11 mouse cellular contexts compared by ENCODE assay signal in the genomic region with DNA sequence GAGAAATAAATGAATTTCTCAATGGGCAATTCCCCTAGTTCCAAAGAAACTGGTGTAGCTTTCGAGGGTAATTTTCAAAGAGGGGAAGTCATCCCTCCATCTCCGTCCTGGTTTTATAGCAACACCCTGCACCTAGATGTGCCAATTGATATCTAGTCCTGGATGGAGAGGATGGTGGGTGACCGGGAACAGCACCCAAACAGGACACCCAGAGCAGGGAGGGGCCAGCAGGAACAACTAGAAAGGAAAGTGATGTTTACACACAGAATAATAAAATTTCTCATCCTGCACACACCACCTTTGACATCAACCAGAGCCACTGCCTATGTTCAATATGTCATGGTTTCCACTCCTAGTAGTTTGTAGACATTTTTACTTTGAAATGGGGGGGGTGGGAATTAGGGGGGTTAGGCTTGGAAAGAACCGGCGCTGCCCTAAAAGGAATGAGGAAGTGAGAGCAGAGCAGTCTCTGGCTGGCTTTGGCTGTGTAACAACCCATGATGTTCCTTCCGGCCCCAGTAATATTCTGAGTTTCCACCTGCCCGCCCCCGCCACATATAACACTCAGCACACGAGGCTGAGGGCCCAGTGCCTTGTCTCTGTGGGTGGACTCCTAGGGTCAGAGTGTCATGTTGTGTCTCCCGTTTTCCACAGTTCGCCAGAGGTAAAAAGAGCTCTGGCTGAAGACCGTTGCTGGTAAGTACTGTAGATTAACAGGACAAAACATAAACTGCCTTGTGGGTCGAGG. TPM values are rescaled to one million over a fixed set of nuclear protein-coding genes. Genes with fewer than 3 reads are reported as not detected.
DNase-seq lines count a peak whose midpoint lies in the region; ATAC-seq lines count a peak whose summit lies in the region.
"Had no signal": no experiment of that assay in that cellular context is flagged by ENCODE, and none has a peak within 500 bp of the region (broad histone marks: within the 10 kb centered on the region; RNA-seq: fewer than 3 reads in every experiment).

A gene (plus strand): TSS at position 588 of the 748 bp plus-strand sequence.

- H3K4me3 ChIP-seq in heart, embryonic 10.5 days: no peak within 1 kb of the TSS
- no peak within 1 kb of the TSS for H3K4me3 ChIP-seq in lung, embryonic 15.5 days
- H3K4me3 ChIP-seq in limb, embryonic 10.5 days: no peak within 1 kb of the TSS
- H3K4me3 ChIP-seq: heart, embryonic 13.5 days had no signal

- no peak within 1 kb of the TSS; the same call in 1 of the 2 replicates for H3K9ac ChIP-seq in lung, embryonic 15.5 days
- H3K9ac ChIP-seq: heart, embryonic 13.5 days had no signal

- no peak within 1 kb of the TSS for H3K27ac ChIP-seq in heart, embryonic 10.5 days
- H3K27ac ChIP-seq in lung, embryonic 15.5 days: no peak within 1 kb of the TSS
- no peak within 1 kb of the TSS for H3K27ac ChIP-seq in limb, embryonic 10.5 days
- H3K27ac ChIP-seq: heart, embryonic 13.5 days had no signal

- no peaks in the 10 kb centered on the region for H3K36me3 ChIP-seq in heart, embryonic 10.5 days
- H3K36me3 ChIP-seq in lung, embryonic 15.5 days: no peaks in the 10 kb centered on the region
- H3K36me3 ChIP-seq in limb, embryonic 10.5 days: no peaks in the 10 kb centered on the region
- H3K36me3 ChIP-seq: heart, embryonic 13.5 days had no signal

- H3K27me3 ChIP-seq in heart, embryonic 10.5 days (ENCODE audit: insufficient read depth, poor library complexity, severe bottlenecking): peaks cover 11% of the 10 kb centered on the region; the same call in 1 of the 2 replicates
- H3K27me3 ChIP-seq in lung, embryonic 15.5 days: no peaks in the 10 kb centered on the region
- no peaks in the 10 kb centered on the region for H3K27me3 ChIP-seq in limb, embryonic 10.5 days (ENCODE audit: low read depth, poor library complexity, severe bottlenecking)

- H3K4me2 ChIP-seq in lung, embryonic 15.5 days: no peak within 1 kb of the TSS
- H3K4me2 ChIP-seq: heart, embryonic 13.5 days had no signal

- no peaks in the 10 kb centered on the region for H3K9me3 ChIP-seq in heart, embryonic 10.5 days
- H3K9me3 ChIP-seq in lung, embryonic 15.5 days: no peaks in the 10 kb centered on the region
- no peaks in the 10 kb centered on the region for H3K9me3 ChIP-seq in limb, embryonic 10.5 days (replicated peaks)
- H3K9me3 ChIP-seq: heart, embryonic 13.5 days had no signal

- H3K4me1 ChIP-seq in heart, embryonic 10.5 days: peaks cover 14% of the 10 kb centered on the region; the same call in 1 of the 2 replicates
- peaks cover 18% of the 10 kb centered on the region; the same call in 1 of the 2 replicates for H3K4me1 ChIP-seq in lung, embryonic 15.5 days
- H3K4me1 ChIP-seq in limb, embryonic 10.5 days: no peaks in the 10 kb centered on the region

- peak; percentile 64 for DNase-seq in heart, embryonic 10.5 days (ENCODE audit: low spot score)
- DNase-seq in heart, postnatal 36 days: no peak
- peak; percentile 59 for DNase-seq in MEL-GATA-1-ER (ENCODE audit: extremely low read depth, low read depth)
- DNase-seq in spleen, postnatal 36 days (ENCODE audit: low spot score in 2 of 2): peak; percentile 83 to 85
- DNase-seq in limb, embryonic 10.5 days (ENCODE audit: low spot score): no peak
- DNase-seq in right cerebral cortex, postnatal 4 days: no peak
- DNase-seq in layer of hippocampus, postnatal 10 days (ENCODE audit: low spot score in 2 of 2): no peak
- DNase-seq: cerebellum, postnatal 36 days; retina, postnatal 1 day had no signal

- 68% methylated on average over 13 of the region's 13 CpGs for WGBS in heart, embryonic 10.5 days
- WGBS in lung, embryonic 15.5 days: 33% methylated on average over 13 of the region's 13 CpGs
- 76% methylated on average over 13 of the region's 13 CpGs for WGBS in limb, embryonic 10.5 days

- intact Hi-C loops in heart, postnatal 36 days (cut with DNase I): no loop called here

- ATAC-seq in lung, embryonic 15.5 days (ENCODE audit: borderline replicate concordance, extremely low read depth, low FRiP score, low TSS enrichment): peak; percentile 23; the same call in 1 of the 2 replicates

RNA-seq across cellular contexts. Expression of the gene that starts here (rescaled TPM):
- 0.11 and 0.35 TPM in 2 replicates for polyA plus RNA-seq in heart, embryonic 10.5 days (2016; fragmentation: Nextera tagmentation; extraction: Ambion mirVana)
- total RNA-seq in heart, postnatal 36 days (2021): 1 to 10 TPM; 2.3 to 3.3 TPM
- 0.64 and 0.84 TPM in 2 replicates for polyA plus RNA-seq in lung, embryonic 15.5 days (2015; fragmentation: Nextera tagmentation; extraction: Ambion mirVana)
- polyA plus RNA-seq in limb, embryonic 10.5 days (2016; fragmentation: Nextera tagmentation; extraction: Ambion mirVana): 0.19 and 0.26 TPM in 2 replicates
- 1 to 10 TPM; 4.8 to 5.4 TPM for total RNA-seq in layer of hippocampus, postnatal 10 days (2021)

Comparison
In these comparisons a context has a peak if more than half of its experiments do, and no peak if none do; other contexts are left out.
1. Peak in DNase-seq in heart, embryonic 10.5 days; RNA of the gene not detected or under 1 TPM.
2. Peak in ATAC-seq in lung, embryonic 15.5 days; RNA of the gene not detected or under 1 TPM.
3. DNase-seq: peak in MEL-GATA-1-ER (single experiment) and spleen, postnatal 36 days (2 of 2); none in heart, postnatal 36 days (0 of 2), limb, embryonic 10.5 days (single experiment), right cerebral cortex, postnatal 4 days (single experiment) and layer of hippocampus, postnatal 10 days (0 of 2).